Mouse (Mus musculus) limb, embryonic 14.5 days (tissue): ENCODE data around the gene Pitpna. TPM values are rescaled to one million over a fixed set of nuclear protein-coding genes. Genes with fewer than 3 reads are reported as not detected.

Experiments used
- ATAC-seq: fragments of 200-750 bp; cut with Nextera tagmentation; 2 replicates; pipeline ENCODE4 v1.8.0; 2017; ENCODE audit warnings: low read depth, moderate number of reproducible peaks, moderate TSS enrichment; ENCODE audit not compliant: low FRiP score
- DNase-seq: peaks from one replicate; pipeline ENCODE4 v3.0.0-alpha.2; 2015; ENCODE audit warnings: low spot score
- H3K27ac ChIP-seq: fragments of 300-500 bp; sonication (generic); replicated peaks from 2 replicates; pipeline ENCODE4 v1.5.1; 2014; ENCODE audit warnings: low read depth, mild to moderate bottlenecking, low read length, moderate library complexity, mixed read lengths
- H3K27me3 ChIP-seq: fragments of 300-500 bp; sonication (generic); 2 replicates; pipeline ENCODE4 v1.6.1; 2014; ENCODE audit warnings: low read length, mixed read lengths; ENCODE audit not compliant: control insufficient read depth, insufficient read depth
- H3K36me3 ChIP-seq: fragments of 300-500 bp; sonication (generic); 2 replicates; pipeline ENCODE4 v1.6.1; 2014; ENCODE audit warnings: mild to moderate bottlenecking, low read length, moderate library complexity, mixed read lengths; ENCODE audit not compliant: control insufficient read depth, insufficient read depth
- H3K4me1 ChIP-seq: fragments of 300-500 bp; sonication (generic); 2 replicates; pipeline ENCODE4 v1.6.1; 2014; ENCODE audit warnings: antibody characterized with exemption, low read length, mixed read lengths; ENCODE audit not compliant: control insufficient read depth, insufficient read depth
- H3K4me2 ChIP-seq: fragments of 300-500 bp; sonication (generic); replicated peaks from 2 replicates; pipeline ENCODE4 v1.6.1; 2014; ENCODE audit warnings: low read depth, mild to moderate bottlenecking, low read length, moderate library complexity; ENCODE audit not compliant: severe bottlenecking
- H3K4me3 ChIP-seq: fragments of 300-500 bp; sonication (generic); replicated peaks from 2 replicates; pipeline ENCODE4 v1.5.1; 2014; ENCODE audit warnings: low read length
- H3K9ac ChIP-seq: fragments of 300-500 bp; sonication (generic); 2 replicates; pipeline ENCODE4 v1.6.1; 2014; ENCODE audit warnings: mild to moderate bottlenecking, low read depth, low read length, moderate library complexity; ENCODE audit not compliant: severe bottlenecking
- H3K9me3 ChIP-seq: fragments of 300-500 bp; sonication (generic); 2 replicates; pipeline ENCODE4 v1.6.1; 2016; ENCODE audit warnings: low read length; ENCODE audit not compliant: control insufficient read depth
- POLR2A ChIP-seq: fragments of 200-500 bp; IDR thresholded peaks from 2 replicates; pipeline ENCODE4 v1.8.0; 2012; ENCODE audit warnings: inconsistent platforms, mild to moderate bottlenecking, moderate library complexity, borderline replicate concordance; ENCODE audit not compliant: insufficient read depth, insufficient read length; ENCODE audit errors: extremely low read depth
- WGBS: fragments of 180-500 bp; shearing (Covaris S2); extraction: QIAGEN DNeasy Blood & Tissue Kit; methylation state at CpG from one replicate; pipeline ENCODE4 v1.1.7; 2014; 5-methylcytosine and 5-hydroxymethylcytosine counted together
- polyA plus RNA-seq, 2 experiments: library from polyadenylated mRNA; depleted of rRNA in 1 of 2; stranded (reverse) in 1 of 2; unstranded in 1 of 2; fragments of >200 nt; fragmentation: Nextera tagmentation in 1 of 2; extraction: Ambion mirVana in 1 of 2; gene quantifications; 2 replicates each; pipeline versions ENCODE4 v1.2.1 to v1.2.3; 2012 to 2014

Pitpna gene
- polyA plus RNA-seq, 2 experiments: 78.6 to 80.3 TPM

DNA sequence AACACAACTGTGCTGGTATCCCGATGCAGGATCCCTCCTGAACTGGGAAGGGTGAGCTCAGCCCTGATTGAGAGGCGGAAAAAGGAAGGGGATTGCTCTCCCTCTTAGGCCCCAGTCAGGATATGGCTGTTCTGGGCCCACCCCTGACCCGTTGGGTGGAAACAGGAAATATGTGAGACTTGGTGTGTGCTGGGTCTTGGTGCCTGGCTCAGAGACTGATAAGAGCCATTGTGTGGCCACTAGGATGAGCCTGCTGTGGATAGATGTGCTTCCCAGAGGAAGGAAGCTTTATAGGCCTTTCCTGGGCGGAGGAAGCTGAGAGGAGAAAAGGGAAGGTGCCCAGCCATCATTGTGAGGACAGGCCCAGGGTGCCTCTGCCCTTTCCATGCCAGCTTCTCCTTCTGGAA lies 61.3 kb downstream of the Pitpna start:
- no peak for TF ChIP-seq POLR2A
- Histone ChIP-seq H3K4me1 (peaks cover 17% of the 10 kb centered on the region), H3K27me3 (0 out of 2 replicates have a peak, but pooled peaks cover 6% of the 10 kb centered on the region), H3K9ac (no peak overlapping the region), H3K4me2 (no peak overlapping the region), H3K36me3 (0 out of 2 replicates have a peak, but pooled peaks cover 8% of the 10 kb centered on the region), H3K27ac (no peak overlapping the region), H3K4me3 (no peak overlapping the region), H3K9me3 (no peaks in the 10 kb centered on the region)
- no peak for DNase-seq
- ATAC-seq: no peak
- WGBS: 84% methylated on average over 4 of the region's 4 CpGs

DNA sequence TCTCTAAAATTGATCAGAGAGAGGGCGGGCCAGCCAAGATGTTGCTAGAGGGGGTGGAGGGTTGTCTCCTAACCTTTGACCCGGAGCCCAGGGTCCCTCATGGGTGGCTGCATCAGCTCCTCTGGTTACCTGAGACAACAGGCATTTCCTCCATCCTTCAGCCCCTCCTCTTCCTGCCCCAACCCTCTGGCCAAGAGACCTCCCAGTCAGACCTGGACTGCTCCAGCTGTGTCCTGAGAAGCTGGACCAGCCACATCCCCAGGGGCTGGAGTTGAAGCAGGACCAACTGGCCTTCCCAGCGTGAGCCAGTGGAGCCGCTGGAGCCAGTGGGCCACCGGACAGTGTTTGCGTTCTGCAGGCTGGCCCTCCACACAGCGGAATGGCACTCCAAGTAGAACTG lies 62.4 kb downstream of the Pitpna start, which contains the start of gene Myo1c:
TSS of gene Myo1c (plus strand) at position 194 of the 400 bp plus-strand sequence.
- H3K27me3 ChIP-seq: 0 out of 2 replicates have a peak, but pooled peaks cover 6% of the 10 kb centered on the region
- H3K4me3 ChIP-seq: peak within 1 kb of the TSS; percentile 64
- peak within 1 kb of the TSS; percentile 94 for H3K4me2 ChIP-seq
- DNase-seq: no peak
- peak within 1 kb of the TSS; percentile 79 for H3K9ac ChIP-seq
- no peak for TF ChIP-seq POLR2A
- 0 out of 2 replicates have a peak, but pooled peaks cover 8% of the 10 kb centered on the region for H3K36me3 ChIP-seq
- no peak for ATAC-seq
- H3K27ac ChIP-seq: no peak within 1 kb of the TSS
- H3K4me1 ChIP-seq: peaks cover 21% of the 10 kb centered on the region
- no peaks in the 10 kb centered on the region for H3K9me3 ChIP-seq
- 75% methylated on average over 7 of the region's 7 CpGs for WGBS

DNA sequence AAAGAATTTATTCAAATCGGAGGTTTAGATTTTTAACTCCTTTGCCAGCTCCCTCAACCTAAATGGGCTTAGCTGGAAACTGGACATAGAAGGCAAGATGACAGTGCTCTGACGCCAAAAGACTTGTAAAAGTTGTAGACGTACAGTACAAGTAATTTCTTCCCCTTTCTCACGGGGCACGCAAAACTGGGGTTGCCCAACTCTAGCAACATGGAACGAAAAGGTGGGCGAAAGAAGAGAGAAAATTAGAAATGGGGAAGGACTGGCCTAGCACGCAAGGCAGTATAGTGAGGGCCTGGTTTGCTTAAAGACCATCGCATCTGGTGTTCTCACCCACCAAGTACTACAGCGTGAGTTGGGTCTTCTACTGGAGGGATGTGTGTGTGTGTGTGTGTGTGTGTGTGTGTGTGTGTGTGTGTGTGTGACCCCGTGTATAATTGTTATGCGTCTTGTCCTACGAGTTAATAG lies 63.1 kb downstream of the Pitpna start:
- Histone ChIP-seq H3K27ac (no peak overlapping the region), H3K4me3 (peak overlapping the region; percentile 64), H3K36me3 (0 out of 2 replicates have a peak, but pooled peaks cover 8% of the 10 kb centered on the region), H3K9ac (peak overlapping the region; percentile 79), H3K4me2 (peak overlapping the region; percentile 94), H3K9me3 (no peaks in the 10 kb centered on the region), H3K4me1 (peaks cover 21% of the 10 kb centered on the region), H3K27me3 (0 out of 2 replicates have a peak, but pooled peaks cover 6% of the 10 kb centered on the region)
- no peak for ATAC-seq
- TF ChIP-seq POLR2A: no peak
- WGBS: 43% methylated on average over 13 of the region's 13 CpGs
- DNase-seq: no peak

DNA sequence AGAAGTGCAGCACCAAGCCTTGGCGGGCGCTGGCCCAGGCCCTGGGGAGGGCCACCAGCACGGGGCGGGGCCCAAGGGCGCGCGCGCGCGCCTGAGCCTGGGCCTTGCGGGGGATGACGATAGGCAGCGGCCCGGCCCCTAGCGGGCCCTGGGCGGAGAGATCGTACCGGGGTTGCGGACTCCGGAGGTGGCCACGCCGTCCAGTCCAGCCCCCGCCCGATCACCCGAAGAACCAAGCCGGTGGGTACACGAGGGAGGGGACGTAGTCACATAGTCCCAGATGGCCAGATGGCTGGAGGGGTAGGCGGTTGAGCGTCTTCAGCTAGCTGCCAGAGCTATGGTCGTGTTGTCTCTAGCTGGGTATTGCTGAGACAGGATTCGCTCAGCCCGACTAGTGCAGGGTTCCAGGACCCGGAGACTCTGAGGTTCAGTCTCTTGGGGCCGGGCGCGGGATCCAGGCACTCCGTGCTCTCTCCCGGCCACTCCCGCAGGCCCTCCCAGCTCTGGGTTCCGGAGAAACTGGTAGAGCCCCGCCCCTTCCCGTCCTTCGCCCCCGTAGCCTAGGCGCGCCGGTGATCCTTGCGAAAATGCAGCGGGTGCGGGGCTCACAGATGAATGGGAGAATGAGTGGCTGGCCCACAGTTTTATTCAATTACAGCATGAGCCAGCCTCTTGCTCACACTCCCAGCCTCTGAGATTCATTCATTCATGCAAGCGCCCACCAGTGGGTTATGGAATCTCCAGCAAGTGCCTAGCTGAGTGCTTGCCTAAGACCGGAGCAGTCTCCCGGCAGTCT lies 63.7 kb downstream of the Pitpna start:
- no peak for TF ChIP-seq POLR2A
- Histone ChIP-seq H3K9me3 (no peaks in the 10 kb centered on the region), H3K36me3 (0 out of 2 replicates have a peak, but pooled peaks cover 8% of the 10 kb centered on the region), H3K4me2 (peak overlapping the region; percentile 94), H3K27ac (peak overlapping the region; percentile 48; the same call in 1 of the 2 replicates), H3K9ac (peak overlapping the region; percentile 79), H3K27me3 (0 out of 2 replicates have a peak, but pooled peaks cover 6% of the 10 kb centered on the region), H3K4me1 (peaks cover 25% of the 10 kb centered on the region), H3K4me3 (peak overlapping the region; percentile 64)
- ATAC-seq (peak; percentile 42), DNase-seq (peak; percentile 66)
- 2% methylated on average over 38 of the region's 54 CpGs for WGBS

DNA sequence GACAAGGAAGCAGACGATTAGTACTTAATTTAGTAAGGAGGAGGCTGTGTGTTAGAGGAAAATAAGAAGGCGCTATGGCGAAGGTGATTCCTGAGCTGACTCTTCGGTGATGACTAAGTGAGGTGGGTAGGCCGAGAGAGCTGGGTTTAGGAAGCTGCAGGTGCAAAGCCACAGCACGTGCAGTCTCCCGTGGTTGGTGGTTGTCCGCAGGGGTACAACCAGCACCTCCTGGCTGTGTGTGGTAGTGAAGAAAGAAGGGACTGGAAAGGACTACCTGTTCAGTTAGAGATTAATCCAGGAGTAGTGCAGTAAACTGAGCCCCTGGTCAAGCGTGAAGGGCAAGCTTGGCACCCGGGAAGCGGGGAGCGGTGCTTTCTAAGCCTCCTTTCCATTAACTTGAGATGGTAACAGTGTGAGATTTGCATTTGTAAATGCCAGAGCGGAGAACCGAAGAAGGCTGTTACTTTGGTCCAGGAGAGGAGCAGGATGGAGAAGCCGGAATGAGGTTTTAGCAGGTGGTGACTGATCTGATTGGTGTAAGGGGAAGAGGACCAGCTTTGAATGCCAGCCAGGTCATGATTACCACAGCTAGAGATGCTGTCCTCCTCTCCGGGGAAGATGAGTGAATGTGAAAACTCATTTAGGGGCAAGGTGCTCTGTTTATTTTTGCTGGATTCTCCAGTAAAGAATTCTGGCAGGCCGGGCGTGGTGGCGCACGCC lies 64.5 kb downstream of the Pitpna start:
- ATAC-seq (no peak), DNase-seq (no peak)
- Histone ChIP-seq H3K4me3 (peak overlapping the region; percentile 64), H3K4me2 (peak overlapping the region; percentile 94), H3K4me1 (peaks cover 30% of the 10 kb centered on the region), H3K9ac (no peak overlapping the region; the same call in 1 of the 2 replicates), H3K9me3 (no peaks in the 10 kb centered on the region), H3K36me3 (0 out of 2 replicates have a peak, but pooled peaks cover 8% of the 10 kb centered on the region), H3K27me3 (0 out of 2 replicates have a peak, but pooled peaks cover 6% of the 10 kb centered on the region), H3K27ac (no peak overlapping the region)
- 24% methylated on average over 20 of the region's 20 CpGs for WGBS
- no peak for TF ChIP-seq POLR2A
